Mouse (Mus musculus): ENCODE measurements around the gene Myd88. TPM values are rescaled to one million over a fixed set of nuclear protein-coding genes. Genes with fewer than 3 reads are reported as not detected.

The Myd88 gene
- polyA plus RNA-seq, 1 experiment from 2014 or later, result 50.3 TPM

GRCm38 (mm10) chr9:119328488-119328887, 12.7 kb downstream of the Myd88 start:
- Histone ChIP-seq H3K9ac (replicated peaks; ENCODE audit: low read depth) (no peak overlapping the region), H3K9me3 (ENCODE audit: low read length) (no peaks in the 10 kb centered on the region), H3K27me3 (replicated peaks; ENCODE audit: insufficient read depth, low read length) (no peaks in the 10 kb centered on the region), H3K4me1 (ENCODE audit: insufficient read depth, low read depth, low read length) (no peaks in the 10 kb centered on the region), H3K36me3 (ENCODE audit: insufficient read depth, low read length) (no peaks in the 10 kb centered on the region), H3K27ac (ENCODE audit: low read length) (no peak overlapping the region), H3K4me3 (ENCODE audit: low read depth, low read length) (no peak overlapping the region), H3K4me2 (replicated peaks; ENCODE audit: low read depth, low read length) (no peak overlapping the region)
- ATAC-seq (no peak), DNase-seq (ENCODE audit: low spot score) (no peak)
- WGBS, result 63% methylated on average over 3 of the region's 3 CpGs
- TF ChIP-seq CTCF (IDR thresholded peaks at IDR 0.05), result no peak
- TF ChIP-seq EP300 (IDR thresholded peaks at IDR 0.05), result no peak

- H3K9me3 ChIP-seq (ENCODE audit: low read length), result no peaks in the 10 kb centered on the region
- H3K27ac ChIP-seq (ENCODE audit: low read length), result no peak overlapping the region; the same call in 1 of the 2 replicates
- WGBS, result 67% methylated on average over 1 of the region's 1 CpGs
Observed at GRCm38 (mm10) chr9:119324130-119324529, 17.1 kb downstream of the Myd88 start.

GRCm38 (mm10) chr9:119323260-119323645, 18.0 kb downstream of the Myd88 start:
- peaks cover 6% of the 10 kb centered on the region; the same call in 1 of the 2 replicates for H3K4me1 ChIP-seq (ENCODE audit: insufficient read depth, low read depth, low read length)
- H3K27me3 ChIP-seq (replicated peaks; ENCODE audit: insufficient read depth, low read length), result no peaks in the 10 kb centered on the region
- H3K36me3 ChIP-seq (ENCODE audit: insufficient read depth, low read length), result no peaks in the 10 kb centered on the region
- ATAC-seq (no peak), DNase-seq (ENCODE audit: low spot score) (no peak)
- H3K9me3 ChIP-seq (ENCODE audit: low read length), result no peaks in the 10 kb centered on the region
- H3K4me3 ChIP-seq (ENCODE audit: low read depth, low read length), result peak overlapping the region; percentile 87
- peak overlapping the region; percentile 98 for H3K4me2 ChIP-seq (replicated peaks; ENCODE audit: low read depth, low read length)
- peak overlapping the region; percentile 73 for H3K9ac ChIP-seq (replicated peaks; ENCODE audit: low read depth)
- peak overlapping the region; percentile 91 for H3K27ac ChIP-seq (ENCODE audit: low read length)
- TF ChIP-seq EP300 (IDR thresholded peaks at IDR 0.05) (no peak), CTCF (IDR thresholded peaks at IDR 0.05) (peak; percentile 14; the same call in 1 of the 2 replicates)
- WGBS, result 6% methylated on average over 9 of the region's 9 CpGs

More at GRCm38 (mm10) chr9:119324130-119324529, 17.1 kb downstream of the Myd88 start:
- Histone ChIP-seq H3K9ac (replicated peaks; ENCODE audit: low read depth) (no peak overlapping the region), H3K4me2 (replicated peaks; ENCODE audit: low read depth, low read length) (no peak overlapping the region), H3K4me3 (ENCODE audit: low read depth, low read length) (no peak overlapping the region), H3K36me3 (ENCODE audit: insufficient read depth, low read length) (no peaks in the 10 kb centered on the region), H3K27me3 (replicated peaks; ENCODE audit: insufficient read depth, low read length) (no peaks in the 10 kb centered on the region), H3K4me1 (ENCODE audit: insufficient read depth, low read depth, low read length) (peaks cover 6% of the 10 kb centered on the region; the same call in 1 of the 2 replicates)
- ATAC-seq (no peak), DNase-seq (ENCODE audit: low spot score) (no peak)
- TF ChIP-seq CTCF (IDR thresholded peaks at IDR 0.05), result no peak
- no peak for TF ChIP-seq EP300 (IDR thresholded peaks at IDR 0.05)

DNA sequence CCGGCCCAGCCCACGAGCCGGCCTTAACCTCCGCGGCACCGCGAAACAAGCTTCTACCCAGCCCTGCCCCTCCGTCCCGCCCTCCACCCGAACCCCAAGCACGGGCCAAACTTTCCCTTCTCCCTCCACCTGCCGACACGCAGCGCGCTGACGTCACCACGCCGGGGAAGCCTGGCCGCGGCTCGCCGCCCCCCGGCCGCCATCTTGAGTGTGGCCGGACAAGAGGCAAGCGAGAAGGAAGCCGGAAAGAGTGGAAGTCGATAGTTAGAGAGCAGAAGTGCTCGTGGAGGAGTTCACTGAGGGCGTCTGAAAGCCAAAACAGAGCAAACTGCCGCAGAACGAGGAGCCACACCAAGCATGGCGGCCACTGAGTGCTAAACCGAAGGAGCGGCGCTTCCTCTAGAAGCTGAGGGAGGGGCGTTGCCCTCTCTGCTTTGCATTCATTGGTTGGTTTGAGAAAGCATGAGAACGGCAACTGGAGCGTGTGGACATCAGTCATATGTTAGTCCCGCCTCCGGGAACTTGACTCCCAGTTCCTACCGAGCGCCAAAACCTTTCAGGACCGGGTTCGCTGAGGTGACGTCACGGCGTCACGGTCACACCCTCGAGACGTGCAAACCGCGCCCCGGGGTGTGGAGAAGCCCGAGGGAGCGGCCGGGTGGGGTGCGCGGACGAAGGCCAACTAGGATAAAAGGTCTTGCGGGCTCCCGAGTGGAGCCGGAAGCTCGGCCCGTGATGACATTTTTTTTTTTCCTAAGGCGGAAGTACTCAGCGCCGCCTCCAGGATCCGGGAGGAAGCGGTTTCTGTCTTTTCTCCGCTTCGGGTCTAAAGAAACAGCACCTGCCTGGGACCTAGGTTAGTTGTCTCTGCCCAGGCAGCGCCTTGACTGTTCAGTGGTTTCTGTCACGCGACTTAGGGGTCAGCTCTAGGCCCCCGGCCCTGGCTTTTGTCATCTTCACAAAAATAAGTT, 18.6 kb downstream of the Myd88 start, which contains the start of gene Oxsr1:
Gene Oxsr1, minus strand, starts transcription at position 139 of the 971 bp plus-strand sequence.
- H3K9me3 ChIP-seq (ENCODE audit: low read length), result no peaks in the 10 kb centered on the region
- DNase-seq (ENCODE audit: low spot score) (peak; percentile 100), ATAC-seq (peak; percentile 97)
- TF ChIP-seq EP300 (IDR thresholded peaks at IDR 0.05) (peak; percentile 66), CTCF (IDR thresholded peaks at IDR 0.05) (peak; percentile 65)
- peak within 1 kb of the TSS; percentile 91 for H3K27ac ChIP-seq (ENCODE audit: low read length)
- peak within 1 kb of the TSS; percentile 73 for H3K9ac ChIP-seq (replicated peaks; ENCODE audit: low read depth)
- H3K4me1 ChIP-seq (ENCODE audit: insufficient read depth, low read depth, low read length), result peaks cover 6% of the 10 kb centered on the region; the same call in 1 of the 2 replicates
- peak within 1 kb of the TSS; percentile 98 for H3K4me2 ChIP-seq (replicated peaks; ENCODE audit: low read depth, low read length)
- peak within 1 kb of the TSS; percentile 87 for H3K4me3 ChIP-seq (ENCODE audit: low read depth, low read length)
- under 1% methylated on average over 70 of the region's 76 CpGs for WGBS
- H3K36me3 ChIP-seq (ENCODE audit: insufficient read depth, low read length), result no peaks in the 10 kb centered on the region
- no peaks in the 10 kb centered on the region for H3K27me3 ChIP-seq (replicated peaks; ENCODE audit: insufficient read depth, low read length)

DNA sequence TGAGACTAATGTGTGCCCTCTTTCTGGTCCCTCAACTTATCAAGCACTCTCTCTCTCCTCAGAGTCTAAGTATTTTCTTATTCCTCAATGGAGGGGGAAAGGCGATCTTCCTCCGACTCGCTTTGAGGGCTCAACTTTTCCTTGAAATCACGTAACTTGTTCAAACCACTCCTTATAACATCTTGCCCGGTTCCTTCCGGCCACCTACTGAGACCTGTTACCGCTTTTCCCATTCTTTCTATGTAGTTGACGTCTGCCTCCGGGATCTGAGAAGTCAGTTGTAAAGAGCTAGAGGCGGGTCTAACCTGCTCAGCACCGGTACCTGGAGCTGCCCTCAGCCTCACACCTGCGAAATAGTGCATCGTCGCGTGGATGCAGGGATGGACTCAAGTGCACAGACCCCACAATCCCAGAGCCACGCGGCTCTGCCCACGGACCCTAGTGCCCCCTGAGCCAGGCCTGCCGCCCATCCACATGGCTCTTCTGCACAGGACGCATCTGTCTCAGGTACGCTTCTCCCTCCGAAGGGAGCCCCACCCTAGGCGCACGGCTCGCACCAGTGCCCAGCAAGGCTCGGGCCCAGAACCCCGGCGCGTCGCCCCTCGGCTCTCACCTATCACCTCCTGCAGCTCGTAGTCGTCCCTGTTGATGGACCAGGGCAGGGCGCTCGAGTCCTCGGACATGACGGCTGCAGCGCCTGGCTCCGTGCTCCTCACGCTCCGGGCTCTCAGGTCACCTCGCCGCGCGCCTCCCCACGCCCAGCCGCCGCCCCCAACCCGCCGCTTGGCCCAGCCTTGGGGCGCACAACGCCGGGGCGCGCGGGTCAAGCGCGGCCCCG, 19.6 kb downstream of the Myd88 start:
- WGBS, result under 1% methylated on average over 38 of the region's 59 CpGs

More for the DNA sequence above, 19.6 kb downstream of the Myd88 start:
- Histone ChIP-seq H3K4me1 (ENCODE audit: insufficient read depth, low read depth, low read length) (peaks cover 6% of the 10 kb centered on the region; the same call in 1 of the 2 replicates), H3K27me3 (replicated peaks; ENCODE audit: insufficient read depth, low read length) (no peaks in the 10 kb centered on the region), H3K9ac (replicated peaks; ENCODE audit: low read depth) (peak overlapping the region; percentile 73), H3K9me3 (ENCODE audit: low read length) (no peaks in the 10 kb centered on the region), H3K27ac (ENCODE audit: low read length) (peak overlapping the region; percentile 91), H3K36me3 (ENCODE audit: insufficient read depth, low read length) (no peaks in the 10 kb centered on the region), H3K4me3 (ENCODE audit: low read depth, low read length) (peak overlapping the region; percentile 87), H3K4me2 (replicated peaks; ENCODE audit: low read depth, low read length) (peak overlapping the region; percentile 98)
- ATAC-seq (no peak), DNase-seq (ENCODE audit: low spot score) (peak; percentile 50)
- TF ChIP-seq CTCF (IDR thresholded peaks at IDR 0.05) (no peak), EP300 (IDR thresholded peaks at IDR 0.05) (no peak)

Data from lung, postnatal 0 days (tissue).